Mouse (Mus musculus): ENCODE data around the gene Adgrg7. TPM values are rescaled to one million over a fixed set of nuclear protein-coding genes. Genes with fewer than 3 reads are reported as not detected.

Gene Adgrg7
- polyA plus RNA-seq (2017; shearing (Covaris generic)) = under 1 TPM in 1 of 2 experiments, not detected in 1; 0.06 TPM

DNA sequence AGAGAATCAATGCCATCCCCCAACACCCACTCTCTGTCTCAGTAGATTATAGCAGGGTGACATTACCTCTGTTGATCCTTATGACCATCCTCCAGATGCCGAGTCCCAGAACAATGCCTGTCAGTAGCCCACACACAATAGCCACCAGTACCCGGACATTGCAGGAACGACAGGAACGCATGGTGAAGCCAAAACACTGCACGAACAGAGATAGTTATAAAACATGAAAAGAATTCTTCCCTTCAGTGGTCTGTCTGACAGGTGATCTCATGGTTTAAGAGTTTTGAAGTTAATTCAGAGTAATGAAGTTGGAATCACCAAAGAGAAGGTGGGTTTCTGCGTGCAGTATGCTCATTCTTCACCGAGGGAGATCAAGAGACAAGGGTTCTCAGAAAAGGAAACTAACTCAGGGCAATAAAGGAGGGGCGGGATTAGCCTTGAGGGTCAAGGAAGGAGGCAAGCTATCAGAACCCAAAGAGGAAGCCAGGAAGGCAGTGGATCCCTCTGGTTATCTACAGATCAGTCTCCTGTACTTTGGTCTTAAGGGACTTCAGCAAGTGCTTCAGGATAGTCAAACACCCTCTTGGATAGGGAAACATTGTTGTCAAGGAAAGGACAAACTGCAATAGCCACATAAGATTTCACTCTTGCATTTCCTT lies at the start of gene Adgrg7:
Gene Adgrg7, minus strand, starts transcription at position 375 of the 659 bp plus-strand sequence.

DNA sequence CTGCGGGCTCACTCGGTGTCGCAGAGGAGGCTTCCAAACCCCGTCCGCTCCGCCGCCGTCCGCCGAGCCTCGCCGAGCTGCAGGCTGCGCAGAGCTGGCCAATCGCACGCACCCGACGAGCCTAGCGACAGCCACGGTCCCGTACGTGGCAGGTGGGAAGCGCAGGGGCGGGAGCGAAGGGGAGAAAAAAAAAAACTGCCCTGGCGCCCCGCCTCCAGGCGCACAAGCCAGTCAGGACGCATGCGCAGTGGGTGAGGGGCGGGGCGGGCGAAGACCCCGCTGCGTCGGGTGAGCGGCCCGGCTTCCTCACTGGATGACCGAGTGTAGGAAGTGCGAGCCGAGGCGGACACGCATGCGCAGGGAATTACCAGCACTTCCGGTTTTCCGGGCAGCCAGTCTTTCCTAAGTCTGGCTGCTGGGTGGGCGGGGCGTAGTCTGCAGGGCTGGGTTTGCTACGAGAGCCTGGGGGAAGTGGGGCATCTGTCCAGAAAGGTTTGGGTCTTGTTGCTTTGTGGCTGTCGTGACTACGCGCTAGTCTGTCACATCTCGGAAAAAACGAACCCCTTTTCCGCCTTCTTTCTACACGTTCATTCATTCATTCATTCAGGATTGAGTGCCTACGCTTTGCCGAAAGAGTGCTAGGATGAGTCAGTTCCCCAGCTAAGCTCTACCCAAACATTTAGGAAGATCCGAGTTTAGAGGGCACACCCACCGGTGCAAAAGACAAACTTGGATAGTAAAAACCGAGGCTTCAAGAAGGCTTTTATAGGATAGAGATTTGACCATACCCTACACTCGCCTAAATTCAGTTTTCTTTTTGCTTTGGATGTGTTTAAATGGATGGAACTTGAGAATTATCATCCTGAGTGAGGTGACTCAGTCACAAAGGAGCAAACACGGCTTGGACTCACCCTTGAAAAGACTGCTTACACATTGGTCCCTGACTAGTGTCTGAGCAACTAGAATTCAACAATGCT lies 78.1 kb downstream of the Adgrg7 start, which contains the start of gene Tfg:
Gene Tfg, minus strand, starts transcription at position 227 of the 977 bp plus-strand sequence.

Other genes with a start within 250 kb of the Adgrg7 start
- 10 to 100 TPM; 71.9 to 73.6 TPM for gene Tfg, start 78.4 kb downstream of the Adgrg7 start, polyA plus RNA-seq (2017; shearing (Covaris generic))
- under 1 TPM; 0.36 to 0.44 TPM for gene Tmem45a, start 90.3 kb upstream of the Adgrg7 start, polyA plus RNA-seq (2017; shearing (Covaris generic))
- gene Lnp1, start 132.2 kb upstream of the Adgrg7 start, polyA plus RNA-seq (2017; shearing (Covaris generic)) = not detected